Mouse (Mus musculus) adrenal gland, postnatal 4 days (tissue): ENCODE results near the gene Casp2. TPM values are rescaled to one million over a fixed set of nuclear protein-coding genes. Genes with fewer than 3 reads are reported as not detected.

ENCODE experiments used
- total RNA-seq, 2 experiments: library from RNA; stranded (reverse); gene quantifications; 2 replicates each; pipeline ENCODE4 v1.2.3; 2021

The Casp2 gene
- total RNA-seq, 2 experiments from 2014 or later: 52.4 to 61.4 TPM

Other genes with a start within 250 kb of the Casp2 start
- gene Sva, start 226.6 kb upstream of the Casp2 start, total RNA-seq: not detected
- gene Tas2r139, start 124.0 kb upstream of the Casp2 start, total RNA-seq: not detected
- gene Tas2r144, start 49.7 kb upstream of the Casp2 start, total RNA-seq: not detected
- 10 to 100 TPM; 75.2 to 77.9 TPM for gene Gstk1, start 19.1 kb upstream of the Casp2 start, total RNA-seq
- gene Tmem139, start 3.0 kb upstream of the Casp2 start, total RNA-seq: 1 to 10 TPM in 1 of 2 experiments, under 1 TPM in 1; 0.37 to 1.7 TPM
- 1 to 10 TPM; 1.5 to 2.6 TPM for gene Clcn1, start 21.7 kb downstream of the Casp2 start, total RNA-seq
- gene Fam131b, start 59.7 kb downstream of the Casp2 start, total RNA-seq: 1 to 10 TPM; 1.3 to 1.5 TPM
- gene Zyx, start 84.6 kb downstream of the Casp2 start, total RNA-seq: 100 to 1,000 TPM; 106 to 111 TPM
- gene Epha1, start 108.3 kb downstream of the Casp2 start, total RNA-seq: 1 to 10 TPM; 3.2 to 4.9 TPM
- gene Tas2r143, start 135.3 kb downstream of the Casp2 start, total RNA-seq: 1 to 10 TPM; 2.7 TPM
- 1 to 10 TPM; 1.2 to 1.8 TPM for gene Tas2r135, start 140.4 kb downstream of the Casp2 start, total RNA-seq
- 1 to 10 TPM in 1 of 2 experiments, under 1 TPM in 1; 0.98 to 1.1 TPM for gene Tas2r126, start 169.6 kb downstream of the Casp2 start, total RNA-seq
- gene Olfr458, start 200.2 kb downstream of the Casp2 start, total RNA-seq: not detected
- not detected for gene Olfr457, start 211.3 kb downstream of the Casp2 start, total RNA-seq
- gene Olfr456, start 222.2 kb downstream of the Casp2 start, total RNA-seq: not detected